Mouse (Mus musculus) hindbrain, embryonic 15.5 days (tissue): Measurements from ENCODE around the gene Taf6l. TPM values are rescaled to one million over a fixed set of nuclear protein-coding genes. Genes with fewer than 3 reads are reported as not detected.

Experiments used
- ATAC-seq: fragments of 200-750 bp; cut with Nextera tagmentation; 2 replicates; pipeline ENCODE4 v1.8.0; 2017; ENCODE audit warnings: low read depth, moderate number of reproducible peaks, moderate TSS enrichment; ENCODE audit not compliant: low FRiP score
- H3K27ac ChIP-seq: fragments of 300-500 bp; sonication (generic); replicated peaks from 2 replicates; pipeline ENCODE4 v1.5.1; 2015; ENCODE audit warnings: mild to moderate bottlenecking, inconsistent platforms
- H3K27me3 ChIP-seq: fragments of 300-500 bp; sonication (generic); 2 replicates; pipeline ENCODE4 v1.6.1; 2015; ENCODE audit warnings: control low read depth, inconsistent platforms
- H3K36me3 ChIP-seq: fragments of 300-500 bp; sonication (generic); 2 replicates; pipeline ENCODE4 v1.6.1; 2015; ENCODE audit warnings: control low read depth, inconsistent platforms
- H3K4me1 ChIP-seq: fragments of 300-500 bp; sonication (generic); replicated peaks from 2 replicates; pipeline ENCODE4 v1.6.1; 2015; ENCODE audit warnings: control low read depth, inconsistent platforms
- H3K4me2 ChIP-seq: fragments of 300-500 bp; sonication (generic); 2 replicates; pipeline ENCODE4 v1.6.1; 2015; ENCODE audit warnings: moderate library complexity, mild to moderate bottlenecking, inconsistent platforms
- H3K4me3 ChIP-seq: fragments of 300-500 bp; sonication (generic); 2 replicates; pipeline ENCODE4 v1.5.1; 2015; ENCODE audit warnings: mild to moderate bottlenecking, inconsistent platforms
- H3K9ac ChIP-seq: fragments of 300-500 bp; sonication (generic); 2 replicates; pipeline ENCODE4 v1.6.1; 2015; ENCODE audit warnings: inconsistent platforms
- H3K9me3 ChIP-seq: fragments of 300-500 bp; sonication (generic); 2 replicates; pipeline ENCODE4 v1.6.1; 2016; ENCODE audit warnings: control low read depth, inconsistent platforms
- WGBS: fragments of 180-500 bp; shearing (Covaris S2); methylation state at CpG from one replicate; pipeline ENCODE4 v1.1.7; 2015; 5-methylcytosine and 5-hydroxymethylcytosine counted together
- polyA plus RNA-seq: library from polyadenylated mRNA; unstranded; fragments of >200 nt; fragmentation: Nextera tagmentation; extraction: Ambion mirVana; gene quantifications from 2 replicates; pipeline ENCODE4 v1.2.1, GENCODE M21; 2015

The Taf6l gene
- polyA plus RNA-seq, 1 experiment from 2014 or later = 30.5 TPM

- peaks cover 25% of the 10 kb centered on the region for H3K36me3 ChIP-seq
- peak; percentile 12; the same call in 1 of the 2 replicates for ATAC-seq
- H3K4me3 ChIP-seq = peak overlapping the region; percentile 68
- no peaks in the 10 kb centered on the region for H3K27me3 ChIP-seq
- H3K9me3 ChIP-seq = no peaks in the 10 kb centered on the region
- H3K9ac ChIP-seq = peak overlapping the region; percentile 84
- H3K4me1 ChIP-seq = peaks cover 42% of the 10 kb centered on the region
- H3K27ac ChIP-seq = peak overlapping the region; percentile 99
- WGBS = 5% methylated on average over 20 of the region's 20 CpGs
- H3K4me2 ChIP-seq = peak overlapping the region; percentile 95
These were observed 11.2 kb downstream of the Taf6l start for GRCm38 (mm10) chr19:8774951-8775421.

GRCm38 (mm10) chr19:8774086-8774835, 12.0 kb downstream of the Taf6l start, which contains the start of gene Tmem179b:
TSS of gene Tmem179b (minus strand) at chr19:8774467.
- Histone ChIP-seq H3K4me3 (peak within 1 kb of the TSS; percentile 68), H3K9me3 (no peaks in the 10 kb centered on the region), H3K4me2 (peak within 1 kb of the TSS; percentile 95), H3K4me1 (peaks cover 42% of the 10 kb centered on the region), H3K27ac (peak within 1 kb of the TSS; percentile 99), H3K9ac (peak within 1 kb of the TSS; percentile 84), H3K27me3 (no peaks in the 10 kb centered on the region), H3K36me3 (peaks cover 28% of the 10 kb centered on the region)
- WGBS = under 1% methylated on average over 64 of the region's 68 CpGs
- peak; percentile 95 for ATAC-seq

GRCm38 (mm10) chr19:8773409-8773808, 12.8 kb downstream of the Taf6l start:
- peak overlapping the region; percentile 84; the same call in 1 of the 2 replicates for H3K9ac ChIP-seq
- peak overlapping the region; percentile 99; the same call in 1 of the 2 replicates for H3K27ac ChIP-seq
- 60% methylated on average over 6 of the region's 6 CpGs for WGBS

GRCm38 (mm10) chr19:8772996-8773395, 13.2 kb downstream of the Taf6l start:
- 94% methylated on average over 5 of the region's 5 CpGs for WGBS
- Histone ChIP-seq H3K9ac (peak overlapping the region; percentile 84; the same call in 1 of the 2 replicates), H3K4me3 (peak overlapping the region; percentile 68), H3K27ac (no peak overlapping the region), H3K4me1 (peaks cover 42% of the 10 kb centered on the region), H3K36me3 (peaks cover 36% of the 10 kb centered on the region), H3K27me3 (no peaks in the 10 kb centered on the region), H3K4me2 (peak overlapping the region; percentile 95), H3K9me3 (no peaks in the 10 kb centered on the region)
- no peak for ATAC-seq

More at GRCm38 (mm10) chr19:8773409-8773808, 12.8 kb downstream of the Taf6l start:
- Histone ChIP-seq H3K9me3 (no peaks in the 10 kb centered on the region), H3K27me3 (no peaks in the 10 kb centered on the region), H3K4me3 (peak overlapping the region; percentile 68), H3K4me2 (peak overlapping the region; percentile 95), H3K4me1 (peaks cover 42% of the 10 kb centered on the region), H3K36me3 (peaks cover 36% of the 10 kb centered on the region)
- no peak for ATAC-seq

GRCm38 (mm10) chr19:8770567-8771270, 15.5 kb downstream of the Taf6l start, which contains the start of gene Tmem223:
TSS of gene Tmem223 (plus strand) at chr19:8770996.
- peaks cover 57% of the 10 kb centered on the region for H3K36me3 ChIP-seq
- H3K27ac ChIP-seq = peak within 1 kb of the TSS; percentile 92
- H3K27me3 ChIP-seq = no peaks in the 10 kb centered on the region
- H3K9me3 ChIP-seq = no peaks in the 10 kb centered on the region
- H3K4me1 ChIP-seq = peaks cover 38% of the 10 kb centered on the region
- H3K4me2 ChIP-seq = peak within 1 kb of the TSS; percentile 62
- 24% methylated on average over 29 of the region's 29 CpGs for WGBS
- H3K4me3 ChIP-seq = peak within 1 kb of the TSS; percentile 85
- ATAC-seq = peak; percentile 60; the same call in 1 of the 2 replicates
- peak within 1 kb of the TSS; percentile 94 for H3K9ac ChIP-seq

GRCm38 (mm10) chr19:8765562-8765961, 20.7 kb downstream of the Taf6l start:
- peaks cover 82% of the 10 kb centered on the region for H3K36me3 ChIP-seq
- H3K27ac ChIP-seq = no peak overlapping the region
- 97% methylated on average over 9 of the region's 9 CpGs for WGBS
- H3K9me3 ChIP-seq = no peaks in the 10 kb centered on the region
- peaks cover 5% of the 10 kb centered on the region for H3K4me1 ChIP-seq
- no peaks in the 10 kb centered on the region for H3K27me3 ChIP-seq
- H3K9ac ChIP-seq = no peak overlapping the region
- ATAC-seq = no peak
- H3K4me2 ChIP-seq = no peak overlapping the region
- H3K4me3 ChIP-seq = no peak overlapping the region

GRCm38 (mm10) chr19:8763276-8763675, 22.9 kb downstream of the Taf6l start:
- 93% methylated on average over 4 of the region's 4 CpGs for WGBS
- no peaks in the 10 kb centered on the region for H3K9me3 ChIP-seq
- no peaks in the 10 kb centered on the region for H3K27me3 ChIP-seq
- no peak for ATAC-seq
- no peak overlapping the region for H3K4me3 ChIP-seq
- no peak overlapping the region for H3K27ac ChIP-seq
- no peak overlapping the region for H3K9ac ChIP-seq
- peaks cover 59% of the 10 kb centered on the region for H3K36me3 ChIP-seq
- H3K4me1 ChIP-seq = peaks cover 9% of the 10 kb centered on the region
- H3K4me2 ChIP-seq = no peak overlapping the region

GRCm38 (mm10) chr19:8760757-8761156, 25.5 kb downstream of the Taf6l start:
- Histone ChIP-seq H3K36me3 (peaks cover 34% of the 10 kb centered on the region), H3K9me3 (no peaks in the 10 kb centered on the region), H3K4me2 (no peak overlapping the region), H3K9ac (no peak overlapping the region), H3K27ac (no peak overlapping the region), H3K4me3 (no peak overlapping the region), H3K4me1 (peaks cover 25% of the 10 kb centered on the region), H3K27me3 (no peaks in the 10 kb centered on the region)
- WGBS = 85% methylated on average over 2 of the region's 2 CpGs
- no peak for ATAC-seq

- no peaks in the 10 kb centered on the region for H3K9me3 ChIP-seq
- H3K4me2 ChIP-seq = 0 out of 2 replicates have a peak overlapping the region, but pooled peaks have one; percentile 85
- H3K9ac ChIP-seq = no peak overlapping the region
- peaks cover 32% of the 10 kb centered on the region for H3K4me1 ChIP-seq
- no peak overlapping the region for H3K4me3 ChIP-seq
- 94% methylated on average over 2 of the region's 2 CpGs for WGBS
- no peak for ATAC-seq
- H3K27me3 ChIP-seq = no peaks in the 10 kb centered on the region
- peaks cover 24% of the 10 kb centered on the region for H3K36me3 ChIP-seq
- no peak overlapping the region for H3K27ac ChIP-seq
These were observed 27.3 kb downstream of the Taf6l start for GRCm38 (mm10) chr19:8758899-8759298.

GRCm38 (mm10) chr19:8757471-8757998, 28.7 kb downstream of the Taf6l start:
- H3K4me2 ChIP-seq = peak overlapping the region; percentile 85
- 6% methylated on average over 14 of the region's 14 CpGs for WGBS
- no peaks in the 10 kb centered on the region for H3K9me3 ChIP-seq
- H3K4me3 ChIP-seq = peak overlapping the region; percentile 92
- no peaks in the 10 kb centered on the region for H3K27me3 ChIP-seq
- peak overlapping the region; percentile 90 for H3K27ac ChIP-seq
- peaks cover 32% of the 10 kb centered on the region for H3K4me1 ChIP-seq
- H3K9ac ChIP-seq = peak overlapping the region; percentile 91
- no peak for ATAC-seq
- H3K36me3 ChIP-seq = peaks cover 20% of the 10 kb centered on the region

GRCm38 (mm10) chr19:8756635-8757387, 29.4 kb downstream of the Taf6l start, which contains the start of gene Nxf1:
TSS of gene Nxf1 (plus strand) at chr19:8757073.
- Histone ChIP-seq H3K4me1 (peaks cover 32% of the 10 kb centered on the region), H3K27ac (peak within 1 kb of the TSS; percentile 90), H3K9me3 (no peaks in the 10 kb centered on the region), H3K27me3 (no peaks in the 10 kb centered on the region), H3K4me3 (peak within 1 kb of the TSS; percentile 92), H3K4me2 (peak within 1 kb of the TSS; percentile 85), H3K9ac (peak within 1 kb of the TSS; percentile 91), H3K36me3 (peaks cover 25% of the 10 kb centered on the region)
- under 1% methylated on average over 75 of the region's 75 CpGs for WGBS
- peak; percentile 94 for ATAC-seq
